Mouse (Mus musculus) lung, adult 2 months (tissue): ENCODE data around the gene Neb.

Experiments used
- CTCF ChIP-seq: fragments of 200-500 bp; IDR thresholded peaks from 2 replicates; pipeline ENCODE4 v1.5.1; 2011; ENCODE audit warnings: mild to moderate bottlenecking, low read length, control low read depth; ENCODE audit not compliant: insufficient read depth
- POLR2A ChIP-seq: fragments of 200-500 bp; IDR thresholded peaks from 2 replicates; pipeline ENCODE4 v1.6.1; 2011; ENCODE audit warnings: low read depth, mild to moderate bottlenecking, control low read depth, low read length, borderline replicate concordance; ENCODE audit errors: extremely low read depth

GRCm38 (mm10) chr2:52286421-52286820 lies 91.9 kb downstream of the Neb start:
- no peak for TF ChIP-seq CTCF
- TF ChIP-seq POLR2A, result no peak
